Mouse (Mus musculus): ENCODE measurements around the gene Pglyrp2. TPM values are rescaled to one million over a fixed set of nuclear protein-coding genes. Genes with fewer than 3 reads are reported as not detected.

The Pglyrp2 gene
- total RNA-seq (2022) = not detected

GRCm38 (mm10) chr17:32424034-32424433, at the start of gene Pglyrp2:
Pglyrp2 (minus strand) TSS chr17:32424167.
- DNase-seq (ENCODE audit: low spot score in 2 of 2) = no peak

- DNase-seq (ENCODE audit: low spot score in 2 of 2) = no peak
These were observed 48.2 kb upstream of the Pglyrp2 start for GRCm38 (mm10) chr17:32472176-32472575.

GRCm38 (mm10) chr17:32470795-32471194, 46.8 kb upstream of the Pglyrp2 start:
- no peak for DNase-seq (ENCODE audit: low spot score in 2 of 2)

- DNase-seq (ENCODE audit: low spot score in 2 of 2) = no peak
These were observed 44.5 kb upstream of the Pglyrp2 start for GRCm38 (mm10) chr17:32468494-32468893.

GRCm38 (mm10) chr17:32454997-32455396, 31.0 kb upstream of the Pglyrp2 start:
- no peak for DNase-seq (ENCODE audit: low spot score in 2 of 2)

- DNase-seq (ENCODE audit: low spot score in 2 of 2) = no peak
These were observed 30.2 kb upstream of the Pglyrp2 start for GRCm38 (mm10) chr17:32454188-32454587.

GRCm38 (mm10) chr17:32452482-32452881, 28.5 kb upstream of the Pglyrp2 start, which contains the start of gene Cyp4f39:
Cyp4f39 (plus strand) TSS chr17:32452723.
- DNase-seq (ENCODE audit: low spot score in 2 of 2) = no peak

- DNase-seq (ENCODE audit: low spot score in 2 of 2) = no peak
These were observed 27.0 kb upstream of the Pglyrp2 start for GRCm38 (mm10) chr17:32450844-32451537.

- no peak for DNase-seq (ENCODE audit: low spot score in 2 of 2)
These were observed 25.1 kb upstream of the Pglyrp2 start for GRCm38 (mm10) chr17:32449042-32449441.

GRCm38 (mm10) chr17:32447195-32447594, 23.2 kb upstream of the Pglyrp2 start:
- DNase-seq (ENCODE audit: low spot score in 2 of 2) = no peak

- DNase-seq (ENCODE audit: low spot score in 2 of 2) = no peak
These were observed 21.0 kb upstream of the Pglyrp2 start for GRCm38 (mm10) chr17:32445016-32445415.

GRCm38 (mm10) chr17:32443245-32443644, 19.3 kb upstream of the Pglyrp2 start:
- DNase-seq (ENCODE audit: low spot score in 2 of 2) = no peak

GRCm38 (mm10) chr17:32437106-32437505, 13.1 kb upstream of the Pglyrp2 start:
- no peak for DNase-seq (ENCODE audit: low spot score in 2 of 2)

GRCm38 (mm10) chr17:32435151-32435550, 11.2 kb upstream of the Pglyrp2 start:
- DNase-seq (ENCODE audit: low spot score in 2 of 2) = no peak

- no peak for DNase-seq (ENCODE audit: low spot score in 2 of 2)
These were observed 10.4 kb upstream of the Pglyrp2 start for GRCm38 (mm10) chr17:32434324-32434723.

GRCm38 (mm10) chr17:32431972-32432371, 8.0 kb upstream of the Pglyrp2 start:
- no peak for DNase-seq (ENCODE audit: low spot score in 2 of 2)

- DNase-seq (ENCODE audit: low spot score in 2 of 2) = no peak
These were observed 2.6 kb upstream of the Pglyrp2 start for GRCm38 (mm10) chr17:32426610-32427009.

- DNase-seq (ENCODE audit: low spot score in 2 of 2) = no peak
These were observed 3.2 kb downstream of the Pglyrp2 start for GRCm38 (mm10) chr17:32420781-32421180.

GRCm38 (mm10) chr17:32419989-32420388, 4.0 kb downstream of the Pglyrp2 start:
- no peak for DNase-seq (ENCODE audit: low spot score in 2 of 2)

GRCm38 (mm10) chr17:32416771-32417170, 7.2 kb downstream of the Pglyrp2 start:
- DNase-seq (ENCODE audit: low spot score in 2 of 2) = no peak

- DNase-seq (ENCODE audit: low spot score in 2 of 2) = no peak
These were observed 8.4 kb downstream of the Pglyrp2 start for GRCm38 (mm10) chr17:32415417-32416020.

- DNase-seq (ENCODE audit: low spot score in 2 of 2) = no peak
These were observed 12.1 kb downstream of the Pglyrp2 start for GRCm38 (mm10) chr17:32411898-32412297.

- no peak for DNase-seq (ENCODE audit: low spot score in 2 of 2)
These were observed 20.6 kb downstream of the Pglyrp2 start, which contains the start of gene Rasal3 for GRCm38 (mm10) chr17:32403417-32403816. Rasal3 (minus strand) TSS chr17:32403583.
